Mouse (Mus musculus): ENCODE data around the gene Rarres1. TPM values are rescaled to one million over a fixed set of nuclear protein-coding genes. Genes with fewer than 3 reads are reported as not detected.
A peak's percentile ranks its signal among the peaks of the same experiment; 100 is the strongest.

Rarres1 gene
- total and polyA plus RNA-seq, 3 experiments, result 0.34 TPM; not detected in 2

DNA sequence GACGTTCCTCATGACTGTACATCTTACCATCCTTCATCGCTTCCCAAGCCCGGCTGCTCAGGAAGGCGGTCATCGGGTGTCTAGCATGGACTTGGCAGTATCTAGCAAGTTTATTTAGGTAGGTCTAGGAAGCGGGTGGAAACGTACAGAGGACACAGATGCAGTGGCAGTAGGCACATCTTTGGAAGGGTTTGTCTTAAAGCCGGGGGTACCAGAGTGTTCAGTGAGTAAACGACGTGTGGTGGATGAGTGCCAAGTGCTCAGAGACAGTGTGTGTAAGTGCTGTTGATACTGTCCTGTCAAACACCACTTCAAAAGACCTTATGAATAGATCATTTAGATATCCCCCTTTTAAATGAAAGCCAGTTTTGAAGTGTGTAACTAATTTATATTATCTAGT lies 52.7 kb downstream of the Rarres1 start:
- dilution Hi-C loops (cut with MboI; ENCODE audit: extremely low pct_ligation_motif_present, extremely low pct_unique_long_range_greater_than_20kb, low sequenced_read_pairs), result no loop called here
- in situ Hi-C loops (cut with MboI; ENCODE audit: low pct_ligation_motif_present, low pct_unique_long_range_greater_than_20kb, low sequenced_read_pairs), result no loop called here
- peak overlapping the region; percentile 22 to 92 (median 68) for H3K4me3 ChIP-seq (replicated peaks in 1 of 3; ENCODE audit: low read depth in 2 of 3, low read length in 2 of 3, poor library complexity in 1 of 3)
- peak overlapping the region; percentile 96 for H3K4me2 ChIP-seq (ENCODE audit: insufficient read depth, low read depth, poor library complexity, severe bottlenecking)
- TF ChIP-seq POLR2A (IDR thresholded peaks at IDR 0.05; ENCODE audit: low read depth, low read length) (no peak), ELF1 (IDR thresholded peaks at IDR 0.05; ENCODE audit: low read depth, low read length) (no peak), TCF12 (IDR thresholded peaks at IDR 0.05; ENCODE audit: low read depth, low read length) (no peak), RCOR1 (conservative IDR thresholded peaks at IDR 0.05; ENCODE audit: low read depth, low read length) (no peak), MEF2A (IDR thresholded peaks at IDR 0.05; ENCODE audit: borderline replicate concordance, low read depth, low read length) (no peak), ZNF384 (IDR thresholded peaks at IDR 0.05; ENCODE audit: low read depth, low read length) (no peak), JUND (conservative IDR thresholded peaks at IDR 0.05; ENCODE audit: low read depth, low read length) (no peak), ETS1 (conservative IDR thresholded peaks at IDR 0.05; ENCODE audit: low read depth, low read length) (no peak), MYC (IDR thresholded peaks at IDR 0.05; ENCODE audit: low read depth, low read length) (no peak), ZMIZ1 (IDR thresholded peaks at IDR 0.05; ENCODE audit: low read depth, low read length) (no peak), UBTF (IDR thresholded peaks at IDR 0.05; ENCODE audit: low read depth, low read length) (no peak), USF1 (IDR thresholded peaks at IDR 0.05; ENCODE audit: low read depth, low read length) (no peak), KAT2A (IDR thresholded peaks at IDR 0.05; ENCODE audit: insufficient replicate concordance, low read length) (no peak), NRF1 (IDR thresholded peaks at IDR 0.05; ENCODE audit: low read depth, low read length) (no peak), SIN3A (IDR thresholded peaks at IDR 0.05; ENCODE audit: low read length) (no peak), TBP (conservative IDR thresholded peaks at IDR 0.05; ENCODE audit: low read depth, low read length) (no peak), BHLHE40 (IDR thresholded peaks at IDR 0.05; ENCODE audit: low read depth, low read length) (no peak), MAX (IDR thresholded peaks at IDR 0.05; ENCODE audit: low read length) (no peak), CHD1 (IDR thresholded peaks at IDR 0.05; ENCODE audit: low read depth, low read length) (no peak), MXI1 (IDR thresholded peaks at IDR 0.05; ENCODE audit: low read depth, low read length) (no peak)
- no peaks in the 10 kb centered on the region for H3K9me3 ChIP-seq (replicated peaks; ENCODE audit: low read length)
- peaks cover 32 to 56% of the 10 kb centered on the region in 2 experiments for H3K36me3 ChIP-seq (replicated peaks in 1 of 2; ENCODE audit: control insufficient read depth in 1 of 2, insufficient read depth in 1 of 2, low read length in 1 of 2)
- no peaks in the 10 kb centered on the region for H3K27me3 ChIP-seq (replicated peaks)
- H3K4me1 ChIP-seq (ENCODE audit: control insufficient read depth in 1 of 2, insufficient read depth in 2 of 2), result peaks cover 3 to 24% of the 10 kb centered on the region in 2 experiments; a peak in 3 of 4 replicates
- peaks cover 6% of the 10 kb centered on the region; the same call in 1 of the 2 replicates for H3K79me2 ChIP-seq (replicated peaks; ENCODE audit: control insufficient read depth, extremely low read depth, insufficient read depth, poor library complexity, severe bottlenecking)
- H3K9ac ChIP-seq (ENCODE audit: insufficient read depth, low read depth), result no peak overlapping the region
- H3K27ac ChIP-seq (ENCODE audit: insufficient read depth, low read depth), result no peak overlapping the region
- no peak for DNase-seq (ENCODE audit: extremely low read depth)

DNA sequence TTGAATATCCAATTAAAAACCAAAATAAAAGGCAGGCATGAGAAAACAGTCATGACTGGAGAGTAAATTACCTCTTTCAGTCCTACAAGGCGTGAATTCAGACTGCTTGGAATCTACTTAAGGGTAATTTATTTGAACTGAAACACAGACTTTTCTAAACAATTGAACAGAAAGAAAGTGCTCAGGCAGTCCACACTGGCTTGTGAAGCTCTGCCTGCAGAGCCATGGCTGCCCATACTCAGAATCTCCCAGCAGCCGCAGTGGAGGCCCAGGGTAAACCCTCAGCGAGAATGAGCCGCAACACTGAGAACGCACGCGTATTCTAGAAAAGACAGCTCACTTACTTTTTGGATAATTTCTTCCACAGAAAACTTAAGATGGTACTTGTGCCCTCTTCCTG lies 53.3 kb downstream of the Rarres1 start:
- TF ChIP-seq ELF1 (IDR thresholded peaks at IDR 0.05; ENCODE audit: low read depth, low read length), result no peak
- TF ChIP-seq POLR2A (IDR thresholded peaks at IDR 0.05; ENCODE audit: low read depth, low read length), result no peak
- TF ChIP-seq GABPA (IDR thresholded peaks at IDR 0.05; ENCODE audit: insufficient replicate concordance, low read depth, low read length), result no peak
- no peak for TF ChIP-seq MAFK (IDR thresholded peaks at IDR 0.05; ENCODE audit: insufficient replicate concordance, low read length)
- no peak for TF ChIP-seq USF2 (conservative IDR thresholded peaks at IDR 0.05; ENCODE audit: low read depth, low read length)
- no peak for TF ChIP-seq HCFC1 (IDR thresholded peaks at IDR 0.05; ENCODE audit: low read depth, low read length)
- TF ChIP-seq BHLHE40 (IDR thresholded peaks at IDR 0.05; ENCODE audit: low read depth, low read length), result no peak
- no peak for TF ChIP-seq POLR2AphosphoS2 (IDR thresholded peaks at IDR 0.05; ENCODE audit: low read depth, low read length)
- no peak for TF ChIP-seq E2F4 (IDR thresholded peaks at IDR 0.05; ENCODE audit: insufficient replicate concordance, low read depth, low read length)
- no peak for TF ChIP-seq MXI1 (IDR thresholded peaks at IDR 0.05; ENCODE audit: low read depth, low read length)
- no peak for TF ChIP-seq ZMIZ1 (IDR thresholded peaks at IDR 0.05; ENCODE audit: low read depth, low read length)
- TF ChIP-seq PAX5 (IDR thresholded peaks at IDR 0.05; ENCODE audit: low read length), result no peak
- no peak for TF ChIP-seq KAT2A (IDR thresholded peaks at IDR 0.05; ENCODE audit: insufficient replicate concordance, low read length)
- TF ChIP-seq CHD1 (IDR thresholded peaks at IDR 0.05; ENCODE audit: low read depth, low read length), result no peak
- TF ChIP-seq CHD2 (IDR thresholded peaks at IDR 0.05; ENCODE audit: low read length), result no peak
- TF ChIP-seq RCOR1 (conservative IDR thresholded peaks at IDR 0.05; ENCODE audit: low read depth, low read length), result no peak
- no peak for TF ChIP-seq CTCF (conservative IDR thresholded peaks at IDR 0.05 in 1 of 2, IDR thresholded peaks at IDR 0.05 in 1 of 2; ENCODE audit: low read depth in 2 of 2, low read length in 2 of 2)
- TF ChIP-seq TCF12 (IDR thresholded peaks at IDR 0.05; ENCODE audit: low read depth, low read length), result no peak
- TF ChIP-seq MYC (IDR thresholded peaks at IDR 0.05; ENCODE audit: low read depth, low read length), result no peak
- dilution Hi-C loops (cut with MboI; ENCODE audit: extremely low pct_ligation_motif_present, extremely low pct_unique_long_range_greater_than_20kb, low sequenced_read_pairs) (no loop called here), in situ Hi-C loops (cut with MboI; ENCODE audit: low pct_ligation_motif_present, low pct_unique_long_range_greater_than_20kb, low sequenced_read_pairs) (no loop called here)
- no peak overlapping the region for H3K4me3 ChIP-seq (replicated peaks in 1 of 3; ENCODE audit: low read depth in 2 of 3, low read length in 2 of 3, poor library complexity in 1 of 3)
- peaks cover 6% of the 10 kb centered on the region; the same call in 1 of the 2 replicates for H3K79me2 ChIP-seq (replicated peaks; ENCODE audit: control insufficient read depth, extremely low read depth, insufficient read depth, poor library complexity, severe bottlenecking)
- H3K9me3 ChIP-seq (replicated peaks; ENCODE audit: low read length), result no peaks in the 10 kb centered on the region
- peaks cover 34 to 56% of the 10 kb centered on the region in 2 experiments for H3K36me3 ChIP-seq (replicated peaks in 1 of 2; ENCODE audit: control insufficient read depth in 1 of 2, insufficient read depth in 1 of 2, low read length in 1 of 2)
- no peak overlapping the region for H3K9ac ChIP-seq (ENCODE audit: insufficient read depth, low read depth)
- H3K4me2 ChIP-seq (ENCODE audit: insufficient read depth, low read depth, poor library complexity, severe bottlenecking), result 0 out of 2 replicates have a peak overlapping the region, but pooled peaks have one; percentile 16
- H3K27me3 ChIP-seq (replicated peaks), result no peaks in the 10 kb centered on the region
- H3K4me1 ChIP-seq (ENCODE audit: control insufficient read depth in 1 of 2, insufficient read depth in 2 of 2), result peaks cover 3 to 24% of the 10 kb centered on the region in 2 experiments; a peak in 3 of 4 replicates
- no peak for DNase-seq (ENCODE audit: extremely low read depth)
- no peak overlapping the region for H3K27ac ChIP-seq (ENCODE audit: insufficient read depth, low read depth)
